Comparison of ENCODE assay signal across 8 mouse cellular contexts in the genomic region with DNA sequence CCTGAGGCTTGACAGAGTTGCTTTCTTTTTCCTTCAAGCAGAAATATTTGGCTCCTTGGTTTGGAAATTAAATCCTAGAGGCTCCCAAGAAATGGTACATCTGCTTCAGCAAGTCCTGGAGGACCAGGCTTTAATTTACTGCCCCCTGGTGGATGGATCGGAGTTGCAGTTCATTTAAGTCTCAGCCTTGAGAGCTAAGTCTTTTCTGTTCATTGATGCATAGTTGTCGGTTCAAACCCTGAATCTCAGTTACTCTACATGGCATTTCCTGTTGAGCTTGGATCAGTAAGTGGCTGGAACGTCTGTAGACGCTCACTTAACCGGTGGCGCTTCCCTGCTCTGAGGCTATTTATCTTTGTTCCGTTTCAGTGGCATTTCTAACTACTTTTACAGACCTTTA.
DNase-seq lines count a peak whose midpoint lies in the region; ATAC-seq and TF ChIP-seq lines count a peak whose summit lies in the region.

No protein-coding gene starts in this region.

- H3K4me1 ChIP-seq in brown adipose tissue, adult 24 weeks (ENCODE audit: control insufficient read depth, insufficient read depth, insufficient read length, low read length): no peaks in the 10 kb centered on the region
- H3K4me1 ChIP-seq in lung, postnatal 0 days (ENCODE audit: insufficient read depth, low read depth, low read length): no peaks in the 10 kb centered on the region

- no peak overlapping the region for H3K9ac ChIP-seq in lung, postnatal 0 days (replicated peaks; ENCODE audit: low read depth)

- H3K27me3 ChIP-seq in lung, postnatal 0 days (replicated peaks; ENCODE audit: insufficient read depth, low read length): no peaks in the 10 kb centered on the region
- no peaks in the 10 kb centered on the region for H3K27me3 ChIP-seq in splenic B cell, adult 2 months (ENCODE audit: control insufficient read depth, insufficient read depth, low read length, poor library complexity, severe bottlenecking)

- no peak overlapping the region for H3K4me2 ChIP-seq in lung, postnatal 0 days (replicated peaks; ENCODE audit: low read depth, low read length)

- H3K36me3 ChIP-seq in lung, postnatal 0 days (ENCODE audit: insufficient read depth, low read length): no peaks in the 10 kb centered on the region
- H3K36me3 ChIP-seq in splenic B cell, adult 2 months (ENCODE audit: control insufficient read depth, insufficient read depth, low read length, poor library complexity, severe bottlenecking): no peaks in the 10 kb centered on the region

- H3K9me3 ChIP-seq in lung, postnatal 0 days (ENCODE audit: low read length): no peaks in the 10 kb centered on the region

- intact Hi-C loops in gastrocnemius, adult 2 months (cut with DNase I): no loop called here

- ATAC-seq in CD4-positive, CD25-positive, alpha-beta regulatory T cell, adult 4 months: no peak
- no peak for ATAC-seq in lung, postnatal 0 days

- no peak for TF ChIP-seq EP300 in lung, postnatal 0 days (IDR thresholded peaks at IDR 0.05)

- H3K27ac ChIP-seq in brown adipose tissue, adult 24 weeks (replicated peaks; ENCODE audit: low read depth, low read length): peak overlapping the region; percentile 15
- H3K27ac ChIP-seq in gastrocnemius, adult 2 months: no peak overlapping the region
- no peak overlapping the region for H3K27ac ChIP-seq in lung, postnatal 0 days (ENCODE audit: low read length)

- TF ChIP-seq CTCF in gastrocnemius, adult 2 months (IDR thresholded peaks at IDR 0.05): peak; percentile 66
- peak; percentile 77 for TF ChIP-seq CTCF in lung, postnatal 0 days (IDR thresholded peaks at IDR 0.05)

- H3K4me3 ChIP-seq in brown adipose tissue, adult 24 weeks (ENCODE audit: insufficient read depth, low read depth, low read length): no peak overlapping the region
- no peak overlapping the region for H3K4me3 ChIP-seq in gastrocnemius, adult 2 months
- no peak overlapping the region for H3K4me3 ChIP-seq in lung, postnatal 0 days (ENCODE audit: low read depth, low read length)

- WGBS in lung, postnatal 0 days: 44% methylated on average over 7 of the region's 7 CpGs

- peak; percentile 29 for DNase-seq in CD4-positive, CD25-positive, alpha-beta regulatory T cell, adult 2 months (ENCODE audit: low read depth, low spot score)
- DNase-seq in 416B (ENCODE audit: low read depth): peak; percentile 77
- DNase-seq in gastrocnemius, adult 2 months: peak; percentile 64
- DNase-seq in kidney, postnatal 25 days: peak; percentile 50 to 79
- DNase-seq in lung, postnatal 0 days (ENCODE audit: low spot score): peak; percentile 70
- DNase-seq in splenic B cell, adult 2 months (ENCODE audit: low read depth, low spot score): peak; percentile 22

Comparison
In these comparisons a context has a peak if more than half of its experiments do, and no peak if none do; other contexts are left out.
1. DNase-seq: peak in every context shown above with its lines; median percentile 77 in 416B; 70 in lung, postnatal 0 days; 64 in kidney, postnatal 25 days; 64 in gastrocnemius, adult 2 months; 29 in CD4-positive, CD25-positive, alpha-beta regulatory T cell, adult 2 months; 22 in splenic B cell, adult 2 months.